Mouse (Mus musculus) embryonic fibroblast, embryonic 13.5 days (primary cell): ENCODE measurements around the gene Rnasek.

Experiments
- CTCF ChIP-seq: IDR thresholded peaks from 2 replicates; pipeline ENCODE4 v1.5.1; 2011; ENCODE audit warnings: mild to moderate bottlenecking, control low read depth, low read length, moderate library complexity, borderline replicate concordance; ENCODE audit not compliant: insufficient read depth
- POLR2A ChIP-seq: IDR thresholded peaks from 2 replicates; pipeline ENCODE4 v1.6.1; 2011; ENCODE audit warnings: low read depth, mild to moderate bottlenecking, control low read depth, low read length, moderate library complexity

GRCm38 (mm10) chr11:70230239-70230727 lies 9.4 kb downstream of the Rnasek start:
- TF ChIP-seq CTCF (peak; percentile 99), POLR2A (peak; percentile 31; the same call in 1 of the 2 replicates)
